Mouse (Mus musculus) heart, embryonic 13.5 days (tissue): ENCODE data around the gene Erbb3. TPM values are rescaled to one million over a fixed set of nuclear protein-coding genes. Genes with fewer than 3 reads are reported as not detected.

Experiments used
- ATAC-seq: fragments of 200-750 bp; cut with Nextera tagmentation; 2 replicates; pipeline ENCODE4 v1.8.0; 2017; ENCODE audit warnings: moderate TSS enrichment; ENCODE audit not compliant: insufficient number of reproducible peaks, low FRiP score, low TSS enrichment; ENCODE audit errors: extremely low read depth
- H3K27ac ChIP-seq: fragments of 300-500 bp; sonication (generic); replicated peaks from 2 replicates; pipeline ENCODE4 v1.5.1; 2015; ENCODE audit warnings: moderate library complexity, mild to moderate bottlenecking, inconsistent platforms
- H3K27me3 ChIP-seq: fragments of 300-500 bp; sonication (generic); replicated peaks from 2 replicates; pipeline ENCODE4 v1.6.1; 2015; ENCODE audit warnings: mild to moderate bottlenecking, inconsistent platforms
- H3K36me3 ChIP-seq: fragments of 300-500 bp; sonication (generic); 2 replicates; pipeline ENCODE4 v1.6.1; 2015; ENCODE audit warnings: mild to moderate bottlenecking, inconsistent platforms
- H3K4me1 ChIP-seq: fragments of 300-500 bp; sonication (generic); 2 replicates; pipeline ENCODE4 v1.6.1; 2015; ENCODE audit warnings: inconsistent platforms
- H3K4me2 ChIP-seq: fragments of 300-500 bp; sonication (generic); 2 replicates; pipeline ENCODE4 v1.6.1; 2015; ENCODE audit warnings: inconsistent platforms, mild to moderate bottlenecking, moderate library complexity
- H3K4me3 ChIP-seq: fragments of 300-500 bp; sonication (generic); 2 replicates; pipeline ENCODE4 v1.5.1; 2015; ENCODE audit warnings: moderate library complexity, mild to moderate bottlenecking, inconsistent platforms
- H3K9ac ChIP-seq: fragments of 300-500 bp; sonication (generic); 2 replicates; pipeline ENCODE4 v1.6.1; 2015; ENCODE audit warnings: inconsistent platforms, mild to moderate bottlenecking, moderate library complexity
- H3K9me3 ChIP-seq: fragments of 300-500 bp; sonication (generic); 2 replicates; pipeline ENCODE4 v1.6.1; 2016; ENCODE audit warnings: inconsistent platforms
- WGBS: fragments of 180-500 bp; shearing (Covaris S2); methylation state at CpG from one replicate; pipeline ENCODE4 v1.1.7; 2015; ENCODE audit warnings: mixed read lengths; 5-methylcytosine and 5-hydroxymethylcytosine counted together
- polyA plus RNA-seq: library from polyadenylated mRNA; unstranded; fragments of >200 nt; fragmentation: Nextera tagmentation; extraction: Ambion mirVana; gene quantifications from 2 replicates; pipeline ENCODE4 v1.2.1, GENCODE M21; 2015

The Erbb3 gene
- polyA plus RNA-seq, 1 experiment from 2014 or later: 3.7 TPM

DNA sequence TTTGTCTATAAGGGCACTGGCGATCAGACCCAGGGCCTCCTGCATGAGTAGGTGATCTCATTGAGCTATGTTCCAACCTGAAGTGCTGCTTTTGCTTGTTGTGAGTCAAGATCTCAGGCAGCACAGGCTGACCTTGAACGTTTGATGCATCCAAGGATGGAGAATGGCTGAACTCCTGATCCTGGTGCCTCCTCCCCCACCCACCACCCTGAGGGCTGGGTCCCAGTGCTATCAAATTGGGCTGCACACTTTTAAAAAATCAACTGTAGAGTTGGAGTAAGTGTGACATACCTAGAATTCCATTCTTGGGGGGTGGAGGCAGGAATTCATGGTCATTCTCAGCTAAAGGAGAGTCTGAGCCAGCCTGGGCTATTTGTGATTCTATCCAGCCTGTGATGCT lies 17.0 kb upstream of the Erbb3 start:
- Histone ChIP-seq H3K27ac (no peak overlapping the region), H3K36me3 (no peaks in the 10 kb centered on the region), H3K27me3 (no peaks in the 10 kb centered on the region), H3K4me1 (no peaks in the 10 kb centered on the region), H3K9ac (no peak overlapping the region), H3K4me3 (no peak overlapping the region), H3K4me2 (no peak overlapping the region), H3K9me3 (no peaks in the 10 kb centered on the region)
- ATAC-seq: no peak
- 32% methylated on average over 2 of the region's 2 CpGs for WGBS

- Histone ChIP-seq H3K27me3 (no peaks in the 10 kb centered on the region), H3K9ac (no peak overlapping the region), H3K4me3 (no peak overlapping the region), H3K27ac (no peak overlapping the region), H3K4me2 (no peak overlapping the region), H3K4me1 (no peaks in the 10 kb centered on the region), H3K36me3 (no peaks in the 10 kb centered on the region), H3K9me3 (no peaks in the 10 kb centered on the region)
- 77% methylated on average over 4 of the region's 4 CpGs for WGBS
- ATAC-seq: no peak
These were observed 13.1 kb upstream of the Erbb3 start for GRCm38 (mm10) chr10:128602470-128603128.

DNA sequence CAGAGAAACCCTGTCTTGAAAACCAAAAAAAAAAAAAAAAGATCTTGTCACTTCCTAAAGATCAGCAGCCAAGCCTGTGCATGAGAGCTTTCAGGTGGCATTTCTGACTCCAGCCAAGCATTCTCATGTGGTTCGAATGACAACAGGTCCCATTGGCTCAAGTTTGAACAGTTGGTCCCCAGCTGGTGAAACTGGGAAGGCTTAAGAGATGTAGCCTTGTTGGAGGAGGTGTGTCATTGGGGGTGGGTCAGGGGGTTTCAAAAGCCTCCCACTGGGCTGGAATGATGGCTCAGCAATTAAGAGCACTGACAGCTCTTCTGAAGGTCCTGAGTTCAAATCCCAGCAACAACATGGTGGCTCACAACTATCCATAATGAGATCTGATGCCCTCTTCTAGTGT lies 12.0 kb upstream of the Erbb3 start:
- Histone ChIP-seq H3K36me3 (no peaks in the 10 kb centered on the region), H3K27ac (no peak overlapping the region), H3K9ac (no peak overlapping the region), H3K4me1 (no peaks in the 10 kb centered on the region), H3K9me3 (no peaks in the 10 kb centered on the region), H3K27me3 (no peaks in the 10 kb centered on the region), H3K4me3 (no peak overlapping the region), H3K4me2 (no peak overlapping the region)
- 66% methylated on average over 1 of the region's 1 CpGs for WGBS
- no peak for ATAC-seq

- Histone ChIP-seq H3K9me3 (no peaks in the 10 kb centered on the region), H3K36me3 (no peaks in the 10 kb centered on the region), H3K9ac (no peak overlapping the region), H3K27me3 (no peaks in the 10 kb centered on the region), H3K4me2 (no peak overlapping the region), H3K27ac (no peak overlapping the region), H3K4me3 (no peak overlapping the region), H3K4me1 (no peaks in the 10 kb centered on the region)
- WGBS: 65% methylated on average over 2 of the region's 2 CpGs
- no peak for ATAC-seq
These were observed 9.0 kb upstream of the Erbb3 start for GRCm38 (mm10) chr10:128598476-128598875.

GRCm38 (mm10) chr10:128592797-128593196 lies 3.3 kb upstream of the Erbb3 start:
- no peak overlapping the region for H3K27ac ChIP-seq
- H3K4me2 ChIP-seq: no peak overlapping the region
- no peak for ATAC-seq
- no peaks in the 10 kb centered on the region for H3K36me3 ChIP-seq
- H3K27me3 ChIP-seq: peaks cover 16% of the 10 kb centered on the region
- WGBS: 63% methylated on average over 5 of the region's 5 CpGs
- no peaks in the 10 kb centered on the region for H3K9me3 ChIP-seq
- H3K9ac ChIP-seq: no peak overlapping the region
- H3K4me3 ChIP-seq: no peak overlapping the region
- H3K4me1 ChIP-seq: peaks cover 25% of the 10 kb centered on the region

GRCm38 (mm10) chr10:128591436-128591835 lies 2.0 kb upstream of the Erbb3 start:
- no peak overlapping the region for H3K9ac ChIP-seq
- 50% methylated on average over 6 of the region's 6 CpGs for WGBS
- ATAC-seq: no peak
- H3K4me1 ChIP-seq: peaks cover 25% of the 10 kb centered on the region
- H3K9me3 ChIP-seq: no peaks in the 10 kb centered on the region
- peaks cover 30% of the 10 kb centered on the region for H3K27me3 ChIP-seq
- H3K27ac ChIP-seq: no peak overlapping the region
- H3K36me3 ChIP-seq: no peaks in the 10 kb centered on the region
- no peak overlapping the region for H3K4me3 ChIP-seq
- H3K4me2 ChIP-seq: no peak overlapping the region

DNA sequence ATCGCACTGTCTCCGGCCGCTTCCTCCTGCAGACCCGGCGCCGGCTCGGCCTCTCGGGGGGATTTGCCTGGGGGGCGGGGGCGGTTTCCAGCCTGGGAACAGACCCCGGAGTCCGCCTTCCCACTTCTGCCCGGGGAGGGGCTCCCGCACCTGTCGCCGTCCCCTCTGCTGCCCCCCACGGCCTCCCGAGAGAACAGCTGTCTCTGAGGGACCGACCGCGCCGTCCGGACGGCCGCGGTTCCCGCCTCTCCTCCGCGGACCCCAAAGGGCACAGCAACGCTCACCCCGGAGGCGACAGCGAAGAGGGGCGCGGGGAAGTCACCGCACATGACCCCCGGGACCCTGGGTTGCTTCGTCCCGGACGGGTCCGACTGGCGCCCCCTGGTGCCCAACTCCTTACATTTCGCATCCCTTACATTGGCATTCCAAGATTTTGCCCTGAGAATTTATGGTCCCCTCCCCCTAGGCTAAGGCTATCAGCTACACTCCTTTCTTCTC lies 790 bp upstream of the Erbb3 start:
- no peak; the same call in 1 of the 2 replicates for ATAC-seq
- peak overlapping the region; percentile 77 for H3K4me3 ChIP-seq
- H3K36me3 ChIP-seq: no peaks in the 10 kb centered on the region
- WGBS: under 1% methylated on average over 43 of the region's 43 CpGs
- H3K4me1 ChIP-seq: peaks cover 28% of the 10 kb centered on the region
- H3K27me3 ChIP-seq: peaks cover 40% of the 10 kb centered on the region
- H3K27ac ChIP-seq: 0 out of 2 replicates have a peak overlapping the region, but pooled peaks have one; percentile 32
- no peaks in the 10 kb centered on the region for H3K9me3 ChIP-seq
- H3K9ac ChIP-seq: peak overlapping the region; percentile 80
- H3K4me2 ChIP-seq: peak overlapping the region; percentile 99

DNA sequence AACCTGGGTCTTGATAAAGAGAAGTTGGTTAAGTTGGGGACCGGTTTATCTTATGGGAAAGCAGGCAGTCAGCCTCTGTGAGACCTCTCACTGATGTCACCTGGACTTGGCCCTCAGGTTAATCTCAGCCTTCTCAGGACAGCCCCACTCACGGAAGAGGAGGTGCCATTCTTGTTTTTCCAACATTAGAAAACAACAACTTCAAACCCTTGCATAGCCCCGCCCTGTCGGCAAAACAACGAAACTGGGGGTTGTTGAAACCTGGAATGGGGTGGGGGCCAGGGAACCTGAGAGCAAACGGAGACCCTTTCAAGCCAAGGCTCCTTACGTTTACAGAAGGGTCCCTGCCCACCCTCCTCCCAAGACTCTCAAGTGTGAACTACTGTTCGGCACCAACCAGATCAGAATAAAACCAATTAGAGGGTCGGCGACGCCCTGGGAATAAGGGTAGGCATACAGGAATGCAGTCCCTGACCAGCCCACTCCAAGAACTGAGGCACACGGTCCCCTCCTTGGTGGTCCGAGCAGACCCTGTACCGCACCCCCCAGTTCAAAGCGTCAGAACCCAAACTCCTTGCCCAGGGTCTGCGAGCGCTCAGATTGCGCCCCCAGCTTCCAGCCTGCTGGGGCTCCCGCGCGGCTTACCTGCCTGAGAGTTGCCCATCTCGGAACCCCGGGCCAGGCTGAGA lies 533 bp downstream of the Erbb3 start:
- H3K36me3 ChIP-seq: no peaks in the 10 kb centered on the region
- peaks cover 49% of the 10 kb centered on the region for H3K27me3 ChIP-seq
- 2% methylated on average over 23 of the region's 23 CpGs for WGBS
- peak overlapping the region; percentile 80 for H3K9ac ChIP-seq
- no peaks in the 10 kb centered on the region for H3K9me3 ChIP-seq
- H3K4me1 ChIP-seq: peaks cover 35% of the 10 kb centered on the region
- peak overlapping the region; percentile 39 for H3K27ac ChIP-seq
- H3K4me3 ChIP-seq: peak overlapping the region; percentile 77
- peak overlapping the region; percentile 99 for H3K4me2 ChIP-seq
- 0 out of 2 replicates have a peak, but pooled peaks have one; percentile 5 for ATAC-seq

DNA sequence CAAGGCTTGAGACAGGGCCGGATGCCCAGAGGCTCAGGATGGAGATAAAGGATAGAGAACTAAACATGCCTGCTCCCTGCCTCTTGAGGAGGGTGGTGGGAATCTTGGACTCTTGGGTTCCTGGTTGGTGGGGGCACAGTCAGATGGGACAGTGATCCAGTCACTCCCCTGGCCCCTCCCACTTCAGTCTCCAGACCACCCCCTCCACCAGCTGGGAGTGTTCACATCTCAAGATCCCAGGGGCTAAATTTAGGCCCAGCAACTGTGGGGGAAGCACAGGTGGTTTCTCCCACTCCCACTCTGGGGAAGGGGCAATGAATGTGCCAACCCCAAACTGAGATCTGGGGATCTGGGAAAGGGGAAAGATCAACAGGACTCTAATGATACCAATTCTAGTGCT lies 1.3 kb downstream of the Erbb3 start:
- peaks cover 49% of the 10 kb centered on the region for H3K27me3 ChIP-seq
- H3K36me3 ChIP-seq: no peaks in the 10 kb centered on the region
- H3K27ac ChIP-seq: peak overlapping the region; percentile 39; the same call in 1 of the 2 replicates
- WGBS: 22% methylated on average over 1 of the region's 1 CpGs
- H3K4me3 ChIP-seq: peak overlapping the region; percentile 77
- peaks cover 43% of the 10 kb centered on the region for H3K4me1 ChIP-seq
- ATAC-seq: no peak
- no peak overlapping the region for H3K9ac ChIP-seq
- H3K9me3 ChIP-seq: no peaks in the 10 kb centered on the region
- peak overlapping the region; percentile 99 for H3K4me2 ChIP-seq

- H3K4me2 ChIP-seq: peak overlapping the region; percentile 99
- peaks cover 49% of the 10 kb centered on the region for H3K27me3 ChIP-seq
- 0 out of 2 replicates have a peak overlapping the region, but pooled peaks have one; percentile 4 for H3K27ac ChIP-seq
- no peak overlapping the region for H3K9ac ChIP-seq
- no peak overlapping the region for H3K4me3 ChIP-seq
- WGBS: 54% methylated on average over 8 of the region's 8 CpGs
- no peak for ATAC-seq
- no peaks in the 10 kb centered on the region for H3K9me3 ChIP-seq
- H3K36me3 ChIP-seq: no peaks in the 10 kb centered on the region
- H3K4me1 ChIP-seq: peaks cover 45% of the 10 kb centered on the region
These were observed 1.8 kb downstream of the Erbb3 start for GRCm38 (mm10) chr10:128587697-128588096.

DNA sequence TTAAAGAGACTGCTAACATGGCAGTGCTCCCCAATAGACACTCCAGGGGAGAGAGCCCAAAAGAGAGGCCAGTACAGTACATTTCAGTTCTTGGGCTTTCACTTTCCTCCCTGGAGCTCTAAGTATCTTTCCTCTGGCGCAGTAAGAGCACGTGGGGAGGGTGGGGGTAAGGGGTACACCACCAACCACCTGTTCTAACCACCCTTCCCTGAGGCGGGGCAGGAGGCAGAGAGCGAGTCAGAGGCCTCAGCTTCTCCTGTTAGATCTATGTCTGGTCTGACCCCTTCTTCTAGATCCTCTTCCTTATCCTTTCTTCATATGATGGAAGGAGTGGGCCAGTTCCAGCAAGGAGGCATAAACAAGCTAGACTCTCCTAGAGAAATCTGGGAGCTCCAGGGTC lies 2.3 kb downstream of the Erbb3 start:
- 0 out of 2 replicates have a peak overlapping the region, but pooled peaks have one; percentile 29 for H3K27ac ChIP-seq
- WGBS: 44% methylated on average over 4 of the region's 4 CpGs
- ATAC-seq: no peak
- peaks cover 49% of the 10 kb centered on the region for H3K27me3 ChIP-seq
- 0 out of 2 replicates have a peak overlapping the region, but pooled peaks have one; percentile 1 for H3K4me3 ChIP-seq
- H3K4me2 ChIP-seq: peak overlapping the region; percentile 99; the same call in 1 of the 2 replicates
- no peaks in the 10 kb centered on the region for H3K9me3 ChIP-seq
- H3K4me1 ChIP-seq: peaks cover 45% of the 10 kb centered on the region
- no peaks in the 10 kb centered on the region for H3K36me3 ChIP-seq
- H3K9ac ChIP-seq: peak overlapping the region; percentile 37; the same call in 1 of the 2 replicates
